Mouse (Mus musculus): ENCODE data around the gene D17H6S53E. TPM values are rescaled to one million over a fixed set of nuclear protein-coding genes. Genes with fewer than 3 reads are reported as not detected.

The D17H6S53E gene
- polyA plus RNA-seq (2016; fragmentation: Nextera tagmentation; extraction: Ambion mirVana) = 7.8 and 10.6 TPM in 2 replicates

DNA sequence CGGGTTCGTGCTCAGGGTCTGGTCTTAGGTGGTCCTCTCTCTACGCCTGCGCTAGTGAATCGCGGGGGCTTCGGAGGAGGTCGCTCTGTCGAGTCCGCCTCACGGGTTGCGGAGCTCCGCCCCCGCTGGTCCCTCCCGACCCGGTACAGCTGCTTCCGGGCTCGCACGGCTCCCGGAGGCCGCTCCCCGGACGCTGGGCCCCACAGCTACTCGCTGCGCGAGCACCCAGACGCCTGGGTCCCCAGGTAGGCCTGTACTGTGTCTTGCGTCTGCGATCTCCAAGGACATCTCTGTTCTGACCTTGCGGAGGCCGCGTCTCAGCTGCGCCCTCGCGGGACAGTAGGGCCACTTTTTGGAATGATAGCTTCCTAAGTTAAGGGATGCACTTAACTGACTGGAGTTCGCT lies at the start of gene D17H6S53E:
TSS of gene D17H6S53E (plus strand) at position 168 of the 406 bp plus-strand sequence.
- peak within 1 kb of the TSS; percentile 87 for H3K27ac ChIP-seq
- peaks cover 43% of the 10 kb centered on the region for H3K36me3 ChIP-seq (replicated peaks)
- no peaks in the 10 kb centered on the region for H3K27me3 ChIP-seq (ENCODE audit: poor library complexity, severe bottlenecking)
- under 1% methylated on average over 36 of the region's 36 CpGs for WGBS
- DNase-seq (ENCODE audit: extremely low spot score, low spot score) = peak; percentile 71
- no peaks in the 10 kb centered on the region for H3K9me3 ChIP-seq
- peaks cover 48% of the 10 kb centered on the region for H3K4me1 ChIP-seq
- H3K4me3 ChIP-seq = peak within 1 kb of the TSS; percentile 68

DNA sequence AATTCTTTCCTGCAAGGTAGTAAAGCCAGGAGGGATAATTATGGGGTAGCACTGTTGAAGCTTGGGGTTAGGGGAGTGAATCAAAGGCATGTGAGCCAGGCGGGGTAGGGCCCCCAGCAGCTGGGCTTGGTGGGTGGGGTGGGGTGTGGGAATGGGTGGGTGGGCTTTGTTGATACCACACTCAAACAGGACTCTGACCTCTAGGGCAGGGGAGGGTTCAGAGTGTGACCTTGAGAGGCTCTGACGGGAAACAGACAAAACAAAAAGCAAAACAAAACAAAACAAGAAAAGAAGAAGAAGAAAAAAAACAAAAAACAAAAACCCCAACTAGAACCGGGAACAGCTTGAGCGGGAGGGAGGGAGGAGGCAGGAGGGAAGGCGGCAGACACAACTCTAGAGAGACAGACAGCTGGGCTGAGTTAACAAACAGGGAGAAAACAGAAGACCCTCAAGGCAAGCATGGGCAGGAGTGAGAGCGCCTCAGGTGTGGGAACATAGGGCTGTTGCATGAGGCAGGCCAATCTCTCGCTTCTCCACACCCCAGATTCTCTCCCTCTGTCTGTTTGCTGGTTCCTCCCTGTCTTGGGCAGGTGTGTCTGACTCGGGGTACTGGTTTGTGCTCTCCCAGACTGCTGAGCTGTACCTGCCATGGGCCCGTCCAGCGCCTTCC lies 49.5 kb upstream of the D17H6S53E start, which contains the start of gene Ly6g6e:
TSS of gene Ly6g6e (plus strand) at position 396 of the 670 bp plus-strand sequence.
- peaks cover 33% of the 10 kb centered on the region for H3K4me1 ChIP-seq
- no peaks in the 10 kb centered on the region for H3K9me3 ChIP-seq
- peaks cover 37% of the 10 kb centered on the region for H3K27me3 ChIP-seq (ENCODE audit: poor library complexity, severe bottlenecking)
- DNase-seq (ENCODE audit: extremely low spot score, low spot score) = no peak
- H3K27ac ChIP-seq = peak within 1 kb of the TSS; percentile 81
- peak within 1 kb of the TSS; percentile 42 for H3K4me3 ChIP-seq
- H3K36me3 ChIP-seq (replicated peaks) = no peaks in the 10 kb centered on the region
- WGBS = 21% methylated on average over 10 of the region's 10 CpGs

DNA sequence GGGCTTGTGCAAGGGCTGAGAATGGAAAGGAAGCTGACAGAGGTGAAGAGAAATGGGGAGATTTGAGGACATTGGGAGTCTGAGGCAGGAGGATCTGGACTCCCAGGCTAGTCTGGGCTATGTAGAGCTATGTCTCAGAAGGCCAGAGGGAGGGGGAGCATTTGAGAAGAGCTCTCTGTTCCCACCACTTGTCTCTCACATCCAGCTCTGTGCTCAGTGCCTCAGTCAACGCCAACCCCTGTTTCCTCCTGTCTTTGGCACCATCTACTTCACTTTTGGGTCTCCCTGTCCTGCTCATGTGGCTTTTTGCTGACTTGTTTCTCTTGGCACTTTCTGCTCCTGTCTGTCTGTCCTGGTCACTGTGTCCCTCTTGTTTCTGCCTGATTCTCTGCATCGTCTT lies 48.9 kb upstream of the D17H6S53E start:
- Histone ChIP-seq H3K36me3 (replicated peaks) (no peaks in the 10 kb centered on the region), H3K9me3 (no peaks in the 10 kb centered on the region), H3K27ac (peak overlapping the region; percentile 81), H3K27me3 (ENCODE audit: poor library complexity, severe bottlenecking) (peaks cover 37% of the 10 kb centered on the region), H3K4me3 (peak overlapping the region; percentile 42), H3K4me1 (peaks cover 33% of the 10 kb centered on the region)
- WGBS = 51% methylated on average over 2 of the region's 2 CpGs
- no peak for DNase-seq (ENCODE audit: extremely low spot score, low spot score)

DNA sequence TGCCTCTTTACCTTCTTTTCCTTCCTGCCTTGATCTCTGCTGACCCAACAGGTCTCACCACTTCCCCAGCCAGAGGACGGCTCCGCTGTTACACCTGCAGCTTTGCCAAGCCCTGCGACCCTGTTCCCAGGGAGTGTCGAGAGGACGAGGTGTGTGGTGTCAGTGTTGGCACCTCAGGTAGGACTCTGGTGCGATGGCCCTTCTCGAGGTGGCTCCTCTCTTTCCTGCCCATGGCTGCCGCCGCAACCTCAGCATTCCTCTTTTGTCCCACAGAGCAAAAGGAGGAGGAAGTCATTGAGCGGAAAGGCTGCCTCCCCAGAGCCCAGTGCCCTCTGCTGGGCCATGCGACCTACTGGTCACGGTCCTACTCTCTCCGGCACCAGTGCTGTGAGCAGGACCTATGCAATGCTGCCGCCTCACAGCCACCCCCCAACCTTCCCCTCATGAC lies 48.4 kb upstream of the D17H6S53E start, which contains the start of gene Ly6g6d:
TSS of gene Ly6g6d (minus strand) at position 280 of the 448 bp plus-strand sequence.
- Histone ChIP-seq H3K4me1 (peaks cover 33% of the 10 kb centered on the region), H3K4me3 (peak within 1 kb of the TSS; percentile 42), H3K36me3 (replicated peaks) (no peaks in the 10 kb centered on the region), H3K27me3 (ENCODE audit: poor library complexity, severe bottlenecking) (peaks cover 37% of the 10 kb centered on the region), H3K9me3 (no peaks in the 10 kb centered on the region), H3K27ac (peak within 1 kb of the TSS; percentile 81)
- DNase-seq (ENCODE audit: extremely low spot score, low spot score) = peak; percentile 38
- WGBS = 10% methylated on average over 14 of the region's 14 CpGs

DNA sequence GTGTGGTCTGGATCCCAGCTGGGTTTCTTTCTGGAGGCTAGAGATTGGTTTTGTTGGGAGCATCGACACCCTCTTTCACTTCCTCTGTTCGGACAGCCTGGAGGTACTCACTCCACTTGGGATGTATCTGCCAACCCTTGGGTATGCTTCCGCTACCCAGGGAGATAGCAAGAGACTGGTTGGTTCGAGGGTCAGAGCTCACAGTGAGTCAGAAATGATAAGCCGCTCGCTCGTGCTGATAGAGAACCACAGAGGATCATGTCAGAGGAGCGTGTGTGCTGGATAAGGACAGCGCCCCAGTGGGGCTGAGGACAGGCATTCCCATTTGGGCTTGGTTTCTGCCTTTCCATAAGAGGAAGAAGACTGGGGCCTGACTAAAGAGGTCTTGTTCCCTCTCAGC lies 46.4 kb upstream of the D17H6S53E start:
- Histone ChIP-seq H3K27ac (no peak overlapping the region), H3K4me3 (no peak overlapping the region), H3K27me3 (ENCODE audit: poor library complexity, severe bottlenecking) (peaks cover 37% of the 10 kb centered on the region), H3K4me1 (peaks cover 30% of the 10 kb centered on the region), H3K36me3 (replicated peaks) (no peaks in the 10 kb centered on the region), H3K9me3 (no peaks in the 10 kb centered on the region)
- no peak for DNase-seq (ENCODE audit: extremely low spot score, low spot score)
- WGBS = 80% methylated on average over 9 of the region's 9 CpGs

DNA sequence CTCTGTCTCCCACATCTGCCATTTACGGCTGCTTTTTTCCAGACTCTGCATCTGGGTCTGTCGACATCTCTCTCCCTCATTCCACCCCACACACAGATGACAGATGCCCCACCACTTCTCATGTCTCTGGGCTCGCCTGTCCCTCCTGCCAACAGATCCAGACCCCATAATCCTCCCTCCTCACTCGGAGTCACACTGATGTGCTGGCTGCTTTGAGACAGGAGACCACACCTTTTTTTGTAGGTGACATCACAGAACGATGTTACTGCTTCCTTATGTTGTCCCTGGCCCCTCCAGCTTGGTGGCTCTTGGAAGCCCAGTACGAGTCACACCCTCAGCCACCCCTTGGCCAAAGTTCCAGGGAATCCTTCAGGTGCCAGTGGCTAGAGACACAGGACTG lies 45.9 kb upstream of the D17H6S53E start:
- Histone ChIP-seq H3K36me3 (replicated peaks) (no peaks in the 10 kb centered on the region), H3K27ac (no peak overlapping the region), H3K27me3 (ENCODE audit: poor library complexity, severe bottlenecking) (peaks cover 37% of the 10 kb centered on the region), H3K4me1 (peaks cover 30% of the 10 kb centered on the region), H3K4me3 (no peak overlapping the region), H3K9me3 (no peaks in the 10 kb centered on the region)
- no peak for DNase-seq (ENCODE audit: extremely low spot score, low spot score)
- WGBS = 68% methylated on average over 6 of the region's 6 CpGs

DNA sequence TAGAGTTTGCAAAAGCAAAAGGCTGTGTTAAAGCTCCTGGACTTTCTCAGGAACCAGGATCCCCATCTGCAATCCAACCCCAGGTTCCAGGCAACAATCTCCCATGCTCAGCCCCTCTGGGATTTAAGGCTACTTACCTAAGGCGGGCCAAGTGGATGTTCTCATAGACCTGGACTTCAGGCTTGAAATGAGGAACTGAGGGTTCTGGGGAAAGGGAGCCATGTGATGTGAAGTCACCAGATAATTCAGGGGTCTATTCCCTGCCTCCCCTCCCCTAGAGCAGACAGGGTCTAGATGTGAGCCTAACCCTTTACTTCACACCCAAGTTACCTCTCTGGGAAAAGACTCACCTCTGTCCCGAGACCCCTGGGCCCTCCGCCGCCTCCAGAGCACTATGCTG lies 45.5 kb upstream of the D17H6S53E start:
- H3K4me1 ChIP-seq = peaks cover 30% of the 10 kb centered on the region

DNA sequence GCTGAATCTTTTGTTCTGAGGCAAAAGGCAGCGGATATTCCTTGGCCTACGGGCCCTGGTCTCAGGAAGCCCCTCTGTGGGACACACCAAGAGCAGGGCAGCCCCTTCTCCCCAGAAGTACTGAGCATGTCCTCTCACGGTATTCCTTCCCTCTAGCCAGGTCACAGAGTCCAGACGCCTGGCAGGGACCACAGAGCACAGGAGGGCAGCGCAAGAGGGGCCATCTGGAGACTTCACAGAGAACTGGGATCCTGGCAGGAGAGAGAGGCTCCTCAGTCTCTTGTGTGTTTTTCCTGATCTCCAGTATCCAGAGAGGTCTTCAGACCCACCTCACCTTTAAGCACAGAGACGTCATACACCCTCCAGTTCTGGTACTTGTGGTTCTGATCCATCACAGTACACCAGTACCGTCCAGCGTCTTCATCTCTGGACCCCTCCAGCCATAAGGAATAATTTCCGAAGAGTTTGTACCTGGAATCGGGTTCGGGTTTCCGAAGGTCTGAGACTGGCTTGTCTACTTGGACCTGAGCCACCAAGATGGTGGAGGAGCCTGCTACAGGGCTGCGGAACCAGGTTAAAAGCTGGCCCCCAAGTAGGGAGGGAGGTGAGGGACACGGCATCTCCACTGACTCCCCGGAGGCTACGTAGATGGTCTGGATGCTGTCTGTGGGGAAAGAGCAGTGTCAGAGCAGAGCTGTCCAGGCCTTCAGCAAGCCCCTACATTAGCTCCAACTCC lies 43.2 kb upstream of the D17H6S53E start:
- Histone ChIP-seq H3K36me3 (replicated peaks) (no peaks in the 10 kb centered on the region), H3K4me3 (no peak overlapping the region), H3K9me3 (no peaks in the 10 kb centered on the region), H3K27me3 (ENCODE audit: poor library complexity, severe bottlenecking) (peaks cover 25% of the 10 kb centered on the region), H3K4me1 (peaks cover 8% of the 10 kb centered on the region), H3K27ac (no peak overlapping the region)
- DNase-seq (ENCODE audit: extremely low spot score, low spot score) = no peak
- 86% methylated on average over 16 of the region's 16 CpGs for WGBS

More for the DNA sequence above, 45.5 kb upstream of the D17H6S53E start:
- no peak overlapping the region for H3K27ac ChIP-seq
- H3K36me3 ChIP-seq (replicated peaks) = no peaks in the 10 kb centered on the region
- H3K4me3 ChIP-seq = no peak overlapping the region; the same call in 1 of the 2 replicates
- H3K27me3 ChIP-seq (ENCODE audit: poor library complexity, severe bottlenecking) = peaks cover 37% of the 10 kb centered on the region
- H3K9me3 ChIP-seq = no peaks in the 10 kb centered on the region
- DNase-seq (ENCODE audit: extremely low spot score, low spot score) = no peak
- WGBS = 85% methylated on average over 4 of the region's 4 CpGs

DNA sequence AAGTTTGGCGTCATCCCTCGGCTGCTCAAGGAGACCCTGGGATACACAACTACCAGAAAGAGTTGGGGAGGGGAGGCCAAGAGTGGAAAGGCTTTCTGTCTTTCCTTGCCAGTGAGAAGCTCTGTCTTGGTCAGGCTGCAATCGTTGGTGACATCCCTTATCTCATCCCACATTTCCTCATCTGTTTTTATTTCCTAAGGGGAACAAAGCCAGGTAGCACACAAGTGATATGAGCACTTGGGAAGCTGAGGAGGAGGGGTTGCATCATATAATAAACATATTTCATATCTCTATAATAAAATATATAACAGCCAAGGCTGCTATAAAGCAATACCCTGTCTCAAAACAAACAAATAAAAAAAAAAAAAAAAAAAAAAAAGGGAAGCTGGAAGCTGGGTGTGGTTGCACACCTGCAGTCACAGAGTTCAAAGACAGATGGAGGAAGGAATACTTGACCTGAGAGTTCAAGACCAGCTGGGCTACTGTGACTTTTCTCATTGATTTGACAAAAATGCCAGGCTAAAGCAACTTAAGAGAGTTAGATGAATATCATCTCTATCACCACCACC lies 42.2 kb upstream of the D17H6S53E start:
- no peak overlapping the region for H3K4me3 ChIP-seq
- DNase-seq (ENCODE audit: extremely low spot score, low spot score) = no peak
- H3K27me3 ChIP-seq (ENCODE audit: poor library complexity, severe bottlenecking) = peaks cover 15% of the 10 kb centered on the region
- H3K36me3 ChIP-seq (replicated peaks) = no peaks in the 10 kb centered on the region
- no peak overlapping the region for H3K27ac ChIP-seq
- H3K9me3 ChIP-seq = no peaks in the 10 kb centered on the region
- H3K4me1 ChIP-seq = peaks cover 5% of the 10 kb centered on the region
- WGBS = 90% methylated on average over 3 of the region's 3 CpGs

DNA sequence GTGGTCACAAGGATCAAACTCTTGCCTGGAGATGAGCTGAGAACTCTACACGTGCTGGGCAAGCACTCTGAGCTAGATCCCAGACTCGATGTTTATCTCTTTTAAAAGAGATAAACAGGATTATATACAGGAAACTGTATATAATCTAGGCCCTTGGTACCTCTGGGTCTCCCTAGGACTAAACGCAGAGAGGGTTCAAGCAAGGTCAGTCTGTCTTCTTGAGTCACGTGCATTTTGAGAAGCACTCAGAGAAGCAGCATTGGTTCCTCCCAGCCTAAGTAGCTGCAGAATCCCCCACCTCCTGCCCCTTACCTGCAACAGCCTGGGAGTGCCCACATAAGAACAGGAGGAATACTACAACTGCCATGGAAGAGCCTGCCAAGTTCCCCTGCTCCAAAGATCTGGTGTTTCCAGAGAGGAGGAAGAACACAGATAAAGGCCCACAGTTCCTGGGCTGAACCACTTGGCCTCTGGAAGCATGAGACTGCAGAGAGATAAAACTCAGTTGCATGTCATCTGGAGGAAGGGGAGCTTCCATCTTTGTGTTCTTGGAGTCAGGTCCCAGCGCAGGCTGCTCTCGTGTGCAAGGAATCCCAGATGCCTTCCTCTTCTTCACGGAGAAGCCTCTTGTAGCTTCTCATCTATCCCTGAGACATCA lies 40.8 kb upstream of the D17H6S53E start, which contains the start of gene Ly6g6f:
TSS of gene Ly6g6f (minus strand) at position 403 of the 658 bp plus-strand sequence.
- no peaks in the 10 kb centered on the region for H3K9me3 ChIP-seq
- peaks cover 18% of the 10 kb centered on the region for H3K4me1 ChIP-seq
- no peak for DNase-seq (ENCODE audit: extremely low spot score, low spot score)
- H3K27me3 ChIP-seq (ENCODE audit: poor library complexity, severe bottlenecking) = peaks cover 7% of the 10 kb centered on the region; the same call in 1 of the 2 replicates
- 84% methylated on average over 7 of the region's 7 CpGs for WGBS
- no peak within 1 kb of the TSS for H3K4me3 ChIP-seq
- no peaks in the 10 kb centered on the region for H3K36me3 ChIP-seq (replicated peaks)
- no peak within 1 kb of the TSS for H3K27ac ChIP-seq

DNA sequence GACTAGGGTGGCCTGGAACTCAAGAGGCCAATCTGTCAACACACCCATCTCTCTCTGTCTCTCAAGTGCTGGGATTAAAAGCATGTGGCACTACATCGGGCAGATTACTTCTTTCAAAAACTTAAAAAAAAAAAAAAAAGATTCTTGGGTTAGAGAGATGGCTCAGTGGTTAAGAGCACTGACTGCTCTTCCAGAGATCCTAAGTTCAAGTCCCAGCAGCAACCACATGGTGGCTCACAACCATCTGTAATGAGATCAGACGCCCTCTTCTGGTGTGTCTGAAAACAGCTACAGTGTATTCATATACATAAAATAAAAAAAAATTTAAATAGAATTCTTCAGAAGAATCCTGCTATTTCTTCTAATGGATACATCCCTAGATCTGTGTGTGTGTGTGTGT lies 38.0 kb upstream of the D17H6S53E start:
- Histone ChIP-seq H3K36me3 (replicated peaks) (peaks cover 26% of the 10 kb centered on the region), H3K27ac (no peak overlapping the region), H3K4me1 (peaks cover 20% of the 10 kb centered on the region), H3K27me3 (ENCODE audit: poor library complexity, severe bottlenecking) (no peaks in the 10 kb centered on the region), H3K9me3 (no peaks in the 10 kb centered on the region), H3K4me3 (no peak overlapping the region)
- WGBS = 55% methylated on average over 2 of the region's 2 CpGs
- DNase-seq (ENCODE audit: extremely low spot score, low spot score) = no peak

Data from forebrain, embryonic 10.5 days (tissue).